Mouse (Mus musculus) forebrain, embryonic 16.5 days (tissue): ENCODE results near the gene Gmfb. TPM values are rescaled to one million over a fixed set of nuclear protein-coding genes. Genes with fewer than 3 reads are reported as not detected.
A peak's percentile ranks its signal among the peaks of the same experiment; 100 is the strongest.

ENCODE experiments used
- ATAC-seq: fragments of 200-750 bp; cut with Nextera tagmentation; 2 replicates; pipeline ENCODE4 v1.8.0; 2017; ENCODE audit warnings: mild to moderate bottlenecking, moderate library complexity
- H3K27ac ChIP-seq: fragments of 300-500 bp; sonication (generic); 2 replicates; pipeline ENCODE4 v1.5.1; 2014; ENCODE audit warnings: low read length, control low read depth
- H3K27me3 ChIP-seq: fragments of 300-500 bp; sonication (generic); replicated peaks from 2 replicates; pipeline ENCODE4 v1.6.1; 2014; ENCODE audit warnings: low read length; ENCODE audit not compliant: control insufficient read depth, insufficient read depth
- H3K36me3 ChIP-seq: fragments of 300-500 bp; sonication (generic); 2 replicates; pipeline ENCODE4 v1.6.1; 2014; ENCODE audit not compliant: control insufficient read depth, insufficient read depth
- H3K4me1 ChIP-seq: fragments of 300-500 bp; sonication (generic); replicated peaks from 2 replicates; pipeline ENCODE4 v1.6.1; 2014; ENCODE audit warnings: low read length; ENCODE audit not compliant: control insufficient read depth, insufficient read depth
- H3K4me2 ChIP-seq: fragments of 300-500 bp; sonication (generic); 2 replicates; pipeline ENCODE4 v1.6.1; 2014; ENCODE audit warnings: mild to moderate bottlenecking, low read length, control low read depth
- H3K4me3 ChIP-seq: fragments of 300-500 bp; sonication (generic); replicated peaks from 2 replicates; pipeline ENCODE4 v1.5.1; 2014; ENCODE audit warnings: mild to moderate bottlenecking, low read length, control low read depth
- H3K9ac ChIP-seq: fragments of 300-500 bp; sonication (generic); replicated peaks from 2 replicates; pipeline ENCODE4 v1.6.1; 2014; ENCODE audit warnings: low read depth, low read length, control low read depth
- H3K9me3 ChIP-seq: fragments of 300-500 bp; sonication (generic); 2 replicates; pipeline ENCODE4 v1.6.1; 2016; ENCODE audit warnings: low read length; ENCODE audit not compliant: control insufficient read depth
- WGBS: fragments of 180-500 bp; shearing (Covaris S2); extraction: QIAGEN DNeasy Blood & Tissue Kit; methylation state at CpG from one replicate; pipeline ENCODE4 v1.1.7; 2014; 5-methylcytosine and 5-hydroxymethylcytosine counted together
- polyA plus RNA-seq: library from polyadenylated mRNA; unstranded; fragments of >200 nt; fragmentation: Nextera tagmentation; extraction: Ambion mirVana; gene quantifications from 2 replicates; pipeline ENCODE4 v1.2.1, GENCODE M21; 2015

The Gmfb gene
- polyA plus RNA-seq, 1 experiment from 2014 or later: 128 TPM

- Histone ChIP-seq H3K36me3 (no peaks in the 10 kb centered on the region), H3K4me1 (peaks cover 12% of the 10 kb centered on the region)
These were observed 34.1 kb downstream of the Gmfb start, which contains the start of gene Cnih1 for GRCm38 (mm10) chr14:46787787-46788504. TSS of gene Cnih1 (minus strand) at chr14:46788411.

GRCm38 (mm10) chr14:46787454-46787786, 34.6 kb downstream of the Gmfb start:
- no peak for ATAC-seq
- WGBS: under 1% methylated on average over 11 of the region's 11 CpGs
- Histone ChIP-seq H3K27ac (peak overlapping the region; percentile 96), H3K4me3 (peak overlapping the region; percentile 91), H3K9me3 (no peaks in the 10 kb centered on the region), H3K36me3 (no peaks in the 10 kb centered on the region), H3K9ac (peak overlapping the region; percentile 98), H3K27me3 (no peaks in the 10 kb centered on the region), H3K4me1 (peaks cover 12% of the 10 kb centered on the region), H3K4me2 (peak overlapping the region; percentile 68)

More at GRCm38 (mm10) chr14:46787787-46788504, 34.1 kb downstream of the Gmfb start, which contains the start of gene Cnih1:
- H3K27me3 ChIP-seq: no peaks in the 10 kb centered on the region
- peak within 1 kb of the TSS; percentile 98 for H3K9ac ChIP-seq
- H3K4me2 ChIP-seq: peak within 1 kb of the TSS; percentile 68
- H3K27ac ChIP-seq: peak within 1 kb of the TSS; percentile 96
- no peaks in the 10 kb centered on the region for H3K9me3 ChIP-seq
- WGBS: under 1% methylated on average over 58 of the region's 86 CpGs
- ATAC-seq: peak; percentile 98
- peak within 1 kb of the TSS; percentile 91 for H3K4me3 ChIP-seq

GRCm38 (mm10) chr14:46785247-46785646, 36.8 kb downstream of the Gmfb start:
- Histone ChIP-seq H3K4me2 (no peak overlapping the region), H3K27me3 (no peaks in the 10 kb centered on the region), H3K36me3 (no peaks in the 10 kb centered on the region), H3K4me1 (peaks cover 12% of the 10 kb centered on the region), H3K4me3 (no peak overlapping the region), H3K9me3 (no peaks in the 10 kb centered on the region), H3K9ac (no peak overlapping the region), H3K27ac (no peak overlapping the region)
- ATAC-seq: no peak
- WGBS: 88% methylated on average over 5 of the region's 5 CpGs

- H3K36me3 ChIP-seq: peaks cover 16% of the 10 kb centered on the region
- H3K4me1 ChIP-seq: peaks cover 12% of the 10 kb centered on the region
- no peak overlapping the region for H3K9ac ChIP-seq
- no peaks in the 10 kb centered on the region for H3K27me3 ChIP-seq
- no peak overlapping the region for H3K4me3 ChIP-seq
- H3K27ac ChIP-seq: no peak overlapping the region
- H3K4me2 ChIP-seq: no peak overlapping the region
- H3K9me3 ChIP-seq: peaks cover 3% of the 10 kb centered on the region; the same call in 1 of the 2 replicates
- no peak for ATAC-seq
- WGBS: 95% methylated on average over 10 of the region's 10 CpGs
These were observed 38.6 kb downstream of the Gmfb start for GRCm38 (mm10) chr14:46783327-46783926.

- H3K4me3 ChIP-seq: no peak overlapping the region
- H3K4me1 ChIP-seq: peaks cover 10% of the 10 kb centered on the region
- ATAC-seq: no peak
- peaks cover 25% of the 10 kb centered on the region for H3K36me3 ChIP-seq
- H3K4me2 ChIP-seq: no peak overlapping the region
- H3K9ac ChIP-seq: no peak overlapping the region
- 79% methylated on average over 8 of the region's 8 CpGs for WGBS
- peaks cover 6% of the 10 kb centered on the region; the same call in 1 of the 2 replicates for H3K9me3 ChIP-seq
- no peak overlapping the region for H3K27ac ChIP-seq
- H3K27me3 ChIP-seq: no peaks in the 10 kb centered on the region
These were observed 39.7 kb downstream of the Gmfb start for GRCm38 (mm10) chr14:46782187-46782828.

GRCm38 (mm10) chr14:46781086-46781485, 41.0 kb downstream of the Gmfb start:
- Histone ChIP-seq H3K4me1 (peaks cover 1% of the 10 kb centered on the region; the same call in 1 of the 2 replicates), H3K27me3 (no peaks in the 10 kb centered on the region), H3K4me2 (no peak overlapping the region), H3K9ac (no peak overlapping the region), H3K27ac (no peak overlapping the region), H3K4me3 (no peak overlapping the region), H3K36me3 (peaks cover 32% of the 10 kb centered on the region), H3K9me3 (peaks cover 6% of the 10 kb centered on the region; the same call in 1 of the 2 replicates)
- no peak for ATAC-seq
- WGBS: 94% methylated on average over 7 of the region's 7 CpGs

GRCm38 (mm10) chr14:46779217-46779616, 42.8 kb downstream of the Gmfb start:
- H3K9ac ChIP-seq: no peak overlapping the region
- H3K4me3 ChIP-seq: no peak overlapping the region
- WGBS: 98% methylated on average over 7 of the region's 7 CpGs
- H3K27ac ChIP-seq: no peak overlapping the region
- ATAC-seq: no peak
- no peaks in the 10 kb centered on the region for H3K27me3 ChIP-seq
- H3K36me3 ChIP-seq: peaks cover 36% of the 10 kb centered on the region
- peaks cover 6% of the 10 kb centered on the region; the same call in 1 of the 2 replicates for H3K9me3 ChIP-seq
- no peak overlapping the region for H3K4me2 ChIP-seq
- no peaks in the 10 kb centered on the region for H3K4me1 ChIP-seq

GRCm38 (mm10) chr14:46778756-46779155, 43.3 kb downstream of the Gmfb start:
- Histone ChIP-seq H3K4me2 (no peak overlapping the region), H3K27ac (no peak overlapping the region), H3K4me1 (no peaks in the 10 kb centered on the region), H3K27me3 (no peaks in the 10 kb centered on the region), H3K4me3 (no peak overlapping the region), H3K9me3 (peaks cover 6% of the 10 kb centered on the region; the same call in 1 of the 2 replicates), H3K36me3 (peaks cover 40% of the 10 kb centered on the region), H3K9ac (no peak overlapping the region)
- ATAC-seq: no peak
- 96% methylated on average over 9 of the region's 9 CpGs for WGBS

- H3K9ac ChIP-seq: no peak overlapping the region
- H3K9me3 ChIP-seq: no peaks in the 10 kb centered on the region
- H3K27ac ChIP-seq: no peak overlapping the region
- no peak overlapping the region for H3K4me2 ChIP-seq
- H3K36me3 ChIP-seq: peaks cover 9% of the 10 kb centered on the region
- 0 out of 2 replicates have a peak, but pooled peaks cover 4% of the 10 kb centered on the region for H3K27me3 ChIP-seq
- no peak overlapping the region for H3K4me3 ChIP-seq
- ATAC-seq: no peak
- peaks cover 3% of the 10 kb centered on the region; the same call in 1 of the 2 replicates for H3K4me1 ChIP-seq
- WGBS: 73% methylated on average over 6 of the region's 6 CpGs
These were observed 52.0 kb downstream of the Gmfb start for GRCm38 (mm10) chr14:46770036-46770435.
